Mouse (Mus musculus): ENCODE measurements around the gene Rasa1. TPM values are rescaled to one million over a fixed set of nuclear protein-coding genes. Genes with fewer than 3 reads are reported as not detected.

Rasa1 gene
- 100 to 1,000 TPM; 114 to 126 TPM for polyA plus RNA-seq (2017; shearing (Covaris generic))

GRCm38 (mm10) chr13:85288843-85289713, at the start of gene Rasa1:
Rasa1 (minus strand) TSS chr13:85289130.
- ATAC-seq: peak; percentile 82

GRCm38 (mm10) chr13:85311547-85311946, 22.6 kb upstream of the Rasa1 start:
- ATAC-seq: no peak

GRCm38 (mm10) chr13:85310968-85311367, 22.0 kb upstream of the Rasa1 start:
- no peak for ATAC-seq

- ATAC-seq: no peak
These were observed 21.6 kb upstream of the Rasa1 start for GRCm38 (mm10) chr13:85310483-85310882.

GRCm38 (mm10) chr13:85306039-85306438, 17.1 kb upstream of the Rasa1 start:
- ATAC-seq: no peak

- ATAC-seq: no peak
These were observed 1.7 kb upstream of the Rasa1 start for GRCm38 (mm10) chr13:85290651-85291050.

GRCm38 (mm10) chr13:85288574-85288842, 422 bp downstream of the Rasa1 start:
- no peak for ATAC-seq

- no peak for ATAC-seq
These were observed 905 bp downstream of the Rasa1 start for GRCm38 (mm10) chr13:85287876-85288573.

GRCm38 (mm10) chr13:85282626-85283025, 6.3 kb downstream of the Rasa1 start:
- no peak for ATAC-seq

GRCm38 (mm10) chr13:85278951-85279350, 10.0 kb downstream of the Rasa1 start:
- no peak for ATAC-seq

- ATAC-seq: no peak
These were observed 14.4 kb downstream of the Rasa1 start for GRCm38 (mm10) chr13:85274572-85274971.

- ATAC-seq: no peak
These were observed 15.1 kb downstream of the Rasa1 start for GRCm38 (mm10) chr13:85273788-85274187.

- no peak for ATAC-seq
These were observed 50.2 kb downstream of the Rasa1 start for GRCm38 (mm10) chr13:85238760-85239159.

GRCm38 (mm10) chr13:85218656-85219055, 70.3 kb downstream of the Rasa1 start:
- no peak for ATAC-seq

GRCm38 (mm10) chr13:85210353-85210752, 78.6 kb downstream of the Rasa1 start:
- ATAC-seq: no peak

- no peak for ATAC-seq
These were observed 80.3 kb downstream of the Rasa1 start for GRCm38 (mm10) chr13:85208656-85209055.

- peak; percentile 84 for ATAC-seq
These were observed 81.4 kb downstream of the Rasa1 start for GRCm38 (mm10) chr13:85207493-85207892.

GRCm38 (mm10) chr13:85191253-85191652, 97.7 kb downstream of the Rasa1 start:
- ATAC-seq: no peak

- peak; percentile 53 for ATAC-seq
These were observed 99.2 kb downstream of the Rasa1 start for GRCm38 (mm10) chr13:85189644-85190121.

GRCm38 (mm10) chr13:85188903-85189643, 99.9 kb downstream of the Rasa1 start, which contains the start of gene Ccnh:
Ccnh (plus strand) TSS chr13:85189408.
- ATAC-seq: peak; percentile 91

Data from activated CD4-positive, CD25-positive, alpha-beta regulatory T cell, adult 4 months (primary cell).